8 mouse cellular contexts compared by ENCODE assay signal in genomic region chr4:132946047-132947001, GRCm38 (mm10). TPM values are rescaled to one million over a fixed set of nuclear protein-coding genes. Genes with fewer than 3 reads are reported as not detected.
A peak's percentile ranks its signal among the peaks of the same experiment; 100 is the strongest.
DNase-seq lines count a peak whose midpoint lies in the region; ATAC-seq and TF ChIP-seq lines count a peak whose summit lies in the region.

No protein-coding gene starts in this region.

- H3K4me2 ChIP-seq in forebrain, embryonic 11.5 days (ENCODE audit: low read depth, low read length, severe bottlenecking): peak overlapping the region; percentile 30

- peak; percentile 75 for DNase-seq in forebrain, embryonic 11.5 days (ENCODE audit: low spot score)
- peak; percentile 53 to 67 for DNase-seq in heart, postnatal 36 days
- peak; percentile 53 to 71 for DNase-seq in layer of hippocampus, postnatal 10 days (ENCODE audit: low spot score in 2 of 2)
- peak; percentile 72 for DNase-seq in lung, postnatal 36 days
- DNase-seq in skeletal muscle tissue, adult 2 months (ENCODE audit: low read depth, low spot score): peak; percentile 60
- DNase-seq in c-Kit-positive CD71-positive TER-119-positive erythroid progenitor cells, embryonic 14.5 days (ENCODE audit: low spot score): no peak

- 0 out of 2 replicates have a peak overlapping the region, but pooled peaks have one; percentile 1 for H3K27ac ChIP-seq in ES-Bruce4 (ENCODE audit: insufficient read depth, low read length)
- H3K27ac ChIP-seq in bone marrow macrophage, adult 2 months (ENCODE audit: insufficient read depth, low read depth, low read length): peak overlapping the region; percentile 80
- H3K27ac ChIP-seq in forebrain, embryonic 11.5 days (ENCODE audit: low read depth, low read length): no peak overlapping the region

- WGBS in forebrain, embryonic 11.5 days: 17% methylated on average over 27 of the region's 27 CpGs

- ATAC-seq in forebrain, embryonic 11.5 days (replicated peaks; ENCODE audit: low FRiP score): peak; percentile 53

- peak overlapping the region; percentile 32 for H3K9ac ChIP-seq in ES-Bruce4 (ENCODE audit: low read depth, poor library complexity, severe bottlenecking)
- H3K9ac ChIP-seq in forebrain, embryonic 11.5 days (ENCODE audit: low read length): peak overlapping the region; percentile 31

- H3K4me3 ChIP-seq in ES-Bruce4 (ENCODE audit: low read depth, low read length): 0 out of 2 replicates have a peak overlapping the region, but pooled peaks have one; percentile 2
- H3K4me3 ChIP-seq in bone marrow macrophage, adult 2 months (ENCODE audit: insufficient read depth, low read length): peak overlapping the region; percentile 28
- no peak overlapping the region for H3K4me3 ChIP-seq in forebrain, embryonic 11.5 days (ENCODE audit: low read depth, low read length)

- no peaks in the 10 kb centered on the region for H3K9me3 ChIP-seq in ES-Bruce4 (replicated peaks; ENCODE audit: control insufficient read depth, insufficient read depth, low read length, poor library complexity, severe bottlenecking)
- no peaks in the 10 kb centered on the region for H3K9me3 ChIP-seq in forebrain, embryonic 11.5 days (ENCODE audit: control insufficient read depth, low read length)

- no peaks in the 10 kb centered on the region for H3K36me3 ChIP-seq in ES-Bruce4 (ENCODE audit: control insufficient read depth, insufficient read depth, low read length, poor library complexity, severe bottlenecking)
- H3K36me3 ChIP-seq in forebrain, embryonic 11.5 days (ENCODE audit: control insufficient read depth, insufficient read depth, low read length): no peaks in the 10 kb centered on the region

- no peak for TF ChIP-seq POLR2A in ES-Bruce4 (IDR thresholded peaks at IDR 0.05; ENCODE audit: insufficient read depth, low read length)
- TF ChIP-seq POLR2A in bone marrow macrophage, adult 2 months (IDR thresholded peaks at IDR 0.05; ENCODE audit: borderline replicate concordance, low read depth, low read length): no peak

- H3K27me3 ChIP-seq in ES-Bruce4 (ENCODE audit: control insufficient read depth, insufficient read depth, low read length, poor library complexity, severe bottlenecking): no peaks in the 10 kb centered on the region
- no peaks in the 10 kb centered on the region for H3K27me3 ChIP-seq in forebrain, embryonic 11.5 days (ENCODE audit: control insufficient read depth, insufficient read depth, low read length)

- H3K4me1 ChIP-seq in ES-Bruce4 (ENCODE audit: control insufficient read depth, insufficient read depth, low read length): peaks cover 4% of the 10 kb centered on the region
- peaks cover 57% of the 10 kb centered on the region for H3K4me1 ChIP-seq in bone marrow macrophage, adult 2 months (ENCODE audit: control insufficient read depth, insufficient read depth, low read length)
- peaks cover 5% of the 10 kb centered on the region; the same call in 1 of the 2 replicates for H3K4me1 ChIP-seq in forebrain, embryonic 11.5 days (replicated peaks; ENCODE audit: control insufficient read depth, insufficient read depth, low read length)

- peak; percentile 36; the same call in 1 of the 2 replicates for TF ChIP-seq EP300 in ES-Bruce4 (IDR thresholded peaks at IDR 0.05; ENCODE audit: insufficient read depth, low read depth, low read length)

- intact Hi-C loops in heart, postnatal 36 days (cut with DNase I): loop anchor here (5.0 kb wide), 2 partner anchors 106 to 271 kb away; no protein-coding TSS in a partner anchor

- TF ChIP-seq CTCF in ES-Bruce4 (IDR thresholded peaks at IDR 0.05; ENCODE audit: low read depth, low read length): no peak
- no peak for TF ChIP-seq CTCF in bone marrow macrophage, adult 2 months (IDR thresholded peaks at IDR 0.05; ENCODE audit: low read depth, low read length)

RNA-seq across cellular contexts. Expression of gene Fam76a, which starts 24.0 kb away (rescaled TPM):
- polyA plus RNA-seq in ES-Bruce4 (2011; ENCODE audit: insufficient read depth, insufficient read length, low read depth, missing spikeins): 22.8 and 24.3 TPM in 2 replicates
- 36.3 and 37.6 TPM in 2 replicates for polyA plus RNA-seq in bone marrow macrophage, adult 2 months (2012; ENCODE audit: insufficient read depth, insufficient read length, missing spikeins)
- 28.1 and 31.4 TPM in 2 replicates for polyA plus RNA-seq in forebrain, embryonic 11.5 days (2014; fragmentation: Nextera tagmentation; extraction: Ambion mirVana)
- 10 to 100 TPM; 42.3 to 46.4 TPM for total RNA-seq in heart, postnatal 36 days (2021)
- total RNA-seq in layer of hippocampus, postnatal 10 days (2021): 10 to 100 TPM; 26.6 to 28.0 TPM

RNA-seq across cellular contexts. Expression of gene Fgr, which starts 27.6 kb away (rescaled TPM):
- 0.70 and 1.9 TPM in 2 replicates for polyA plus RNA-seq in ES-Bruce4 (2011; ENCODE audit: insufficient read depth, insufficient read length, low read depth, missing spikeins)
- polyA plus RNA-seq in bone marrow macrophage, adult 2 months (2012; ENCODE audit: insufficient read depth, insufficient read length, missing spikeins): 24.3 and 26.0 TPM in 2 replicates
- 0.13 TPM in 1 of 2 replicates, not detected in the other for polyA plus RNA-seq in forebrain, embryonic 11.5 days (2014; fragmentation: Nextera tagmentation; extraction: Ambion mirVana)
- under 1 TPM; 0.31 to 0.60 TPM for total RNA-seq in heart, postnatal 36 days (2021)
- total RNA-seq in layer of hippocampus, postnatal 10 days (2021): under 1 TPM; 0.13 to 0.46 TPM
